Mouse (Mus musculus) brain, adult 2 months (tissue): ENCODE data around the gene Gstp2.
A peak's percentile ranks its signal among the peaks of the same experiment; 100 is the strongest.
"Not testable (repeated sequence)": the region's sequence is repeated elsewhere in the genome, so short reads cannot be mapped to it uniquely, and the experiment has no call there.

Experiments used
- DNase-seq: peaks from one replicate; pipeline ENCODE4 v3.0.0; 2011; ENCODE audit warnings: low read depth, low spot score

The Gstp2 gene

GRCm38 (mm10) chr19:4070311-4070710 lies 24.5 kb upstream of the Gstp2 start:
- DNase-seq = no peak

- DNase-seq = no peak
Measured at GRCm38 (mm10) chr19:4068717-4069410, 23.0 kb upstream of the Gstp2 start.

GRCm38 (mm10) chr19:4068242-4068641 lies 22.4 kb upstream of the Gstp2 start:
- not testable (repeated sequence) for DNase-seq

GRCm38 (mm10) chr19:4066877-4067276 lies 21.1 kb upstream of the Gstp2 start:
- no peak for DNase-seq

- no peak for DNase-seq
Measured at GRCm38 (mm10) chr19:4066280-4066679, 20.5 kb upstream of the Gstp2 start.

- not testable (repeated sequence) for DNase-seq
Measured at GRCm38 (mm10) chr19:4064501-4064900, 18.7 kb upstream of the Gstp2 start.

- not testable (repeated sequence) for DNase-seq
Measured at GRCm38 (mm10) chr19:4063357-4063756, 17.5 kb upstream of the Gstp2 start.

GRCm38 (mm10) chr19:4060899-4061465 lies 15.2 kb upstream of the Gstp2 start:
- no peak for DNase-seq

GRCm38 (mm10) chr19:4060044-4060898 lies 14.4 kb upstream of the Gstp2 start:
- not testable (repeated sequence) for DNase-seq

- no peak for DNase-seq
Measured at GRCm38 (mm10) chr19:4059069-4059740, 13.4 kb upstream of the Gstp2 start, which contains the start of gene Gstp3. Gstp3 (minus strand) TSS chr19:4059569.

GRCm38 (mm10) chr19:4058581-4058980 lies 12.8 kb upstream of the Gstp2 start:
- no peak for DNase-seq

- no peak for DNase-seq
Measured at GRCm38 (mm10) chr19:4057962-4058361, 12.1 kb upstream of the Gstp2 start.

- DNase-seq = no peak
Measured at GRCm38 (mm10) chr19:4057389-4057788, 11.6 kb upstream of the Gstp2 start.

- no peak for DNase-seq
Measured at GRCm38 (mm10) chr19:4056727-4057126, 10.9 kb upstream of the Gstp2 start.

GRCm38 (mm10) chr19:4055947-4056693 lies 10.3 kb upstream of the Gstp2 start:
- DNase-seq = no peak

GRCm38 (mm10) chr19:4055216-4055946 lies 9.6 kb upstream of the Gstp2 start:
- DNase-seq = peak; percentile 91

- no peak for DNase-seq
Measured at GRCm38 (mm10) chr19:4054613-4055012, 8.8 kb upstream of the Gstp2 start.

- DNase-seq = no peak
Measured at GRCm38 (mm10) chr19:4052516-4053030, 6.8 kb upstream of the Gstp2 start.

GRCm38 (mm10) chr19:4051741-4052515 lies 6.1 kb upstream of the Gstp2 start:
- peak; percentile 62 for DNase-seq
